Mouse (Mus musculus) common myeloid progenitor, adult 5-6 weeks (primary cell): ENCODE data around the gene Osbpl7. TPM values are rescaled to one million over a fixed set of nuclear protein-coding genes. Genes with fewer than 3 reads are reported as not detected.

ENCODE experiments used
- ATAC-seq: replicated peaks from 2 replicates; pipeline ENCODE4 v1.8.0; 2016; ENCODE audit warnings: low read depth, mild to moderate bottlenecking, moderate TSS enrichment, inconsistent platforms; ENCODE audit not compliant: poor library complexity, severe bottlenecking
- total RNA-seq: library from RNA; stranded (forward); fragments of 200-1000, 187-1606 nt; gene quantifications from 2 replicates; pipeline ENCODE4 v1.2.3, GENCODE M21; 2017

Osbpl7 gene
- 8.2 and 11.1 TPM in 2 replicates for total RNA-seq

DNA sequence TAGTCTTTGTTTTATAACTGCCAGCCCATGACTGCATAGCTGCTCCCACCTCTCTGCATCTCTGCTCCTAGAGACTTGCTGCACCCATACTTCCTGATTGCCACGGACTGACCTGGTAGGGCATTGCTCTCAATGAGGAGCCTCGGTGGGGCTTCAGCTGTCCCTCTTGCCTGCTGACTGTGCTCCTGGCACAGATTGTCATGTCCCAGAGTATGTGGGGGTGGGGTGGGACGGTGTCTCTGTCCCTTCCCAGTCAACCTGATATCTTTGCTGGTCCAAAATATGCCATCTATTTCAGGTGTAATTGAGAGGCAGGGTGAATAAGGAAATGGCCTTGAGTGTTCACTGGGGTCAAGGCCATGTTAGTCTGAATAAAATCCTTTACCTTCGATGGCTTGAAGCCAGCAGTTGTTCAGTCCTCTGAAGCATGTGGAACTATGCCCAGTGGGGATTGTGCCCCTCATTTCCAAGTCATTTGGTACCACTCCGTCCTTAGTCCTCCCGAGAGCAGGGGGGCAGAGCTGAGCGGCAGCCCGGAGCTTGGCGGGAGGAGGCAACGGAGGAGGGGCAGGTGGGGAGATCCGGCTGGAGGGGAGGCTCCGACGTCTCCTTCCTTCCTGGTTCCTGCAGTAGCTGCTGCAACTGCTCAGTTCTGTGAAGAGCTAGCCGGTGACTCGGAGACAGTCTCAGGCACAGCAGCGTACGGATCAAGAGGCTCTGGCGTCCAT lies at the start of gene Osbpl7:
TSS of gene Osbpl7 (plus strand) at position 413 of the 728 bp plus-strand sequence.
- peak; percentile 91 for ATAC-seq

DNA sequence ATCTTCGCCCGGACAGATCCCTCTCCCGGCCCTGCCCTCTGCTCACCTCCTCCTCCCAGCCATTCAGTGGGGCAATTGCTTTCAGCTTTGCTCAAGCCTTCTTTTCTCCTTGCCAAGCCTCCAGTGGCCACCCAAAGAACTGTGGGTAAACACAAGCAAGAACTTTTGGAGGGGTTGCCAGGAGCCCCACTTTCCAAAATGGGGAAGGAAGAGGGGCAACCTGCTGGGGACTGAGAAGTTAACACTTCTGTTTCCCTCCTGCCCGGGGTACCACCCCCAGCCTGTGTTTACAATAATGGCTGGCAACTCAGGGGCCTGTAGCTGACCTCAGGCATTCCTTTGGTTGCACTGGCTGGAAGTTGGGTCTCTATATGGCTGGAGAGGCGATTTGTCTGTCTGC lies 47.3 kb upstream of the Osbpl7 start:
- peak; percentile 40; the same call in 1 of the 2 replicates for ATAC-seq

DNA sequence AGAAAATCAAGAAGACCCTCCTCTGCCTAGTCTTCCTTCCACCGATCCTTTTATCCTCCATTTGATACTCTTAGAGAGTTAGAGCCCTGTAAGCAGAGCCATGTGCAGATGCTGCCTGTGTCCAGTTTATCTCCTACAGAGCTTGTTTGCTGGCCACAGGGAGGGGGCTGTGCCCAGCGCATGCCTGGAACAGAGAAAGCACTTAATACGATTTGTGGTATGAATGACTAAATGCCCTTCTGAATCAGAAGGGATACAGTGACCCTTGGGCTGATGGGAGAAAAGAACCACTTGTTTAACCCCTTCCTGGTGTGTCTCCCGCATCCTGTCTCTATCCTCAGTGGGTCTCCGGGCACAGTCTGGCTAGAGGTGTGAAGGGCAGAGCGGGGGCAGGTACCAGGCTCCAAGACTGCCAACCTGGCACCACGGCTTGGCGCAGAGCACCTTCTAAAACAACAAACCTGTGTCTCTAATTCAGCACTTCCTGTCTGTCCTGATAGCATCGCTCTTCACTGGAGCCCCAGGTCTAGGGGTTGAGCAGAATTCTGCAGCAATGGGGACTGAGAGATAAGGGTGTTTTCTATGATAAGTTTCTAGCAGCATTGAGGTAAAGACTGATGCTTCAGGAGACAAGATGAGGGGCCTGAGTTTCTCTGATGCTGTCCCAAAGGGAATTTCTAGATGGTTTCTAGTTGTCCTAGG lies 43.2 kb upstream of the Osbpl7 start:
- no peak for ATAC-seq

DNA sequence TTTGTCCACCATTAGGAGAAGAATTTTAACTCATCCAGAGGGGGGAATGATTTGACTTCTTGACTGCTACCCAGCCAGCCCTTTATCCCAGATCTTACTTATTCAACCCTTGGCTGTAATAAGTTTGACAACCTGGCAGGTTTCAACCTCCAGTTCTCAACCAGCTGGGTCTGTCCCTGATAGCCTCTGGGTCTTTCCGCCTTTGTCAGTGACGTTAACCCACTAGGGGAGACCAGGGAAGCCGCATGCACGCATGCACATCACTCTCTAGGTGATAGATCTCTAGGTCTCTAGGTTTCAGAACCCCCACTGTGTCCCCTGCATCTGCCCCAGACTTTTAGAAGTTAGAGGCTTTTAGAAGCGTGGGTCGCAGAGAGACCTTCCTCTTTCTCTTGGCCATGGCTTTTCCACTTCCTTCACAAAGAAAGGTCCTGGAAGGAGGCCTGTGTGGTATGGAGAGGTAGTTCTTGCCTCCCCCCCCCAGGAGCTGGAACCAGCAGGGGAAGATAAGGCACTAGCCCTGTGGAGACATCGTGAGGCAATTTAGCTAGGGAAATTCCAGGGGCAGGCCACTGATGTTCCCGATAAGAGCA lies 41.1 kb upstream of the Osbpl7 start:
- 0 out of 2 replicates have a peak, but pooled peaks have one; percentile 18 for ATAC-seq

DNA sequence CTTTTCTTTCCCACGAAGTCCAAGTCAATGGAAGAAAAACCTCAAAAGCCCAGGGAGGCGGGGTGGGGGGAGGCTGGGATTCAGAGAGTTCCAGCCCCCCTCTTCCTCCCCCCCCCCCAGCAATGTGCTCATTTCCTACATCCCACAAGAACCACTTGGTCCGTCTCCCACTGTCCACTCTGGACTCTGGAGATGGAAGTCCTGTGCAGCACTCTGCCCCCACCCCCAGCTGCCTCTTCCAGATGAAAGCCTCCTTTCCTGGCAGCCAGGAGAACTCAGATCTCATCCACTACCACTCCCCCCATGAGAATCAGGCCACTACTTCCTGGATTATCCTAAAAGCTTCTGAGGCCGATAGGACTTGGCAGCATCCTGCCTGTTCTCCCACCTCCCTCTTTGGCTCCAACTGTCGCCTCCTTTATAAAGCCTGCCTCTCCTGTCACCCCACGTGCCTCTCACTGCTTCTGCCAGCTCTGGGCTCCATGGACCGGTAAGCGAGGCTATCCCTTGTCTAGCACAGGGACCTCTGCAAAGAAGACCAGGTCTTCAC lies 37.2 kb upstream of the Osbpl7 start, which contains the start of gene Sp6:
TSS of gene Sp6 (plus strand) at position 274 of the 550 bp plus-strand sequence.
- ATAC-seq, result no peak

GRCm38 (mm10) chr11:97017696-97018582 lies 32.5 kb upstream of the Osbpl7 start:
- no peak for ATAC-seq

- no peak for ATAC-seq
These were observed 31.7 kb upstream of the Osbpl7 start for GRCm38 (mm10) chr11:97018583-97019344.

DNA sequence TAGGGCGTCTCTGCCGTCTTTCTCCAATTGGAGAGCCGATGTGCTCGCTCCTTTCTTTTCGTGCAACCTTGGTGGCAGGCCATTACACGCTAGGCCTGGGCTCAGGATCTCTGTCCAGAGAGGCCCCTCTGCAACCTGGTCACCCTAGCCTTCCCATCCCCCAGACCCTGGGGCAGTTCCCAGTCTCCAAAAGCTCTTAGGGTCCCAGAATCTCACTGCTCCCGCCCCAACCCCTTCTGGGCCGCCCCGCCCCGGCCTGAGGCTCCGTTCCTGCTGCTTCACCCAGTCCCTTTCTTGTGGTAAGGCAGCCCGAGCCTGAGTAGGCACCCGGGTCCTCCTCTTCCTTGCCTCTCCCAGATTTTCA lies 31.1 kb upstream of the Osbpl7 start:
- ATAC-seq, result no peak

DNA sequence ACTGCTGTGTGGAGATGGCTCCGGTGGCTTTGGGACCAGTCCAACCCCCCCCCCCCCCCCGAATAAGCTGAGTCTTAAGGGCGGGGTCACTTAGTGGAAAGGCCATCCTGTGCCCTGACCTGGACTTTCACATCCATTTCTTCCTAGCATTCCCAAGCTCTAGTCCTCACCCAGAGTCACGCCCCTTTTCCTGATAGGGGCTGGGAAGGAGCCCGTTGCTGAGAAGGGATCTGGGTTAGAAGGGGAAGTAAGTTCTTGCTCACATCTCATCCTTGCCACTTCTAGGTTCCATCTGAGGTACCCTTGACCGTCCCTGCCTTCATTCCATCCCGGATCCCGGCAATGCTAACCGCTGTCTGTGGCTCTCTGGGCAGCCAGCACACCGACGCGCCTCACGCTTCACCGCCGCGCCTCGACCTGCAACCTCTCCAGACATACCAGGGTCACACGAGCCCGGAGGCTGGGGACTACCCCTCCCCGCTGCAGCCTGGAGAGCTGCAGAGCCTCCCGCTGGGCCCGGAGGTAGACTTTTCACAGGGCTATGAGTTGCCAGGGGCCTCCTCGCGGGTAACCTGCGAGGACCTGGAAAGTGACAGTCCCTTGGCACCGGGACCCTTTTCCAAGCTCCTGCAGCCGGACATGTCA lies 29.2 kb upstream of the Osbpl7 start:
- ATAC-seq, result no peak

DNA sequence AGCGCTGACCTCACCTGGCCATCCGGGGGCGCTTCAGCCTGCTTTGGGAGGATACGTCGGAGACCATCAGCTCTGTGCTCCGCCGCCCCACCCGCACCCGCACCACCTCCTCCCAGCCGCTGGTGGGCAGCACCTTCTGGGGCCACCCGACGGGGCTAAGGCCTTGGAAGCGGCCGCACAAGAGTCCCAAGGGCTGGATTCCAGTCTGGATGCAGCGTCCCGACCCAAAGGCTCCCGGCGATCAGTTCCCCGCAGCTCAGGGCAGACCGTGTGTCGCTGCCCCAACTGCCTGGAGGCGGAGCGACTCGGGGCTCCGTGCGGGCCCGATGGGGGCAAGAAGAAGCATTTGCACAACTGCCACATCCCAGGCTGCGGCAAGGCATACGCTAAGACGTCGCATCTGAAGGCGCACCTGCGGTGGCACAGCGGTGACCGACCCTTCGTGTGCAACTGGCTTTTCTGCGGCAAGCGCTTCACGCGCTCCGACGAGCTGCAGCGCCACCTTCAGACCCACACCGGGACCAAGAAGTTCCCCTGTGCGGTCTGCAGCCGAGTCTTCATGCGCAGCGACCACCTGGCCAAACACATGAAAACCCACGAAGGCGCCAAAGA lies 28.4 kb upstream of the Osbpl7 start:
- ATAC-seq, result peak; percentile 45

DNA sequence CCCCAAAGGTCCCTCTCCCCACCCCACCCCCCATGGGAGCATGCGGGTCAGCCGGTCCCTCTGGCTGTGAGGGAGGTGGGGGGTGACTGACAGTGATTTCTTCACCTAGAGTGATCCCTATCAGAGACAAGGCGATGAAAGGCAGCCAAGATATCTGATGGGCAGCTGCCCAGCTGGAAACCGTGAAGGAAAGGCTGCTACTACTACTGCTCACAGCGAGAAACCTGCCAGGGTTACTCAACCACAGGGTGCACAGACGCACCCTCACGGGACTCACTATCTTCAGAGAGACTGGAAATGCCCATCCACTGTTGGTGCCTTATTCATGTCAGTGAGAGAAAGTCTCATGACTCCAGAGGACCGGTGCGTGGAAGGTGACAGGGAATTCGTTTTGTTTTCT lies 25.5 kb upstream of the Osbpl7 start:
- no peak for ATAC-seq

DNA sequence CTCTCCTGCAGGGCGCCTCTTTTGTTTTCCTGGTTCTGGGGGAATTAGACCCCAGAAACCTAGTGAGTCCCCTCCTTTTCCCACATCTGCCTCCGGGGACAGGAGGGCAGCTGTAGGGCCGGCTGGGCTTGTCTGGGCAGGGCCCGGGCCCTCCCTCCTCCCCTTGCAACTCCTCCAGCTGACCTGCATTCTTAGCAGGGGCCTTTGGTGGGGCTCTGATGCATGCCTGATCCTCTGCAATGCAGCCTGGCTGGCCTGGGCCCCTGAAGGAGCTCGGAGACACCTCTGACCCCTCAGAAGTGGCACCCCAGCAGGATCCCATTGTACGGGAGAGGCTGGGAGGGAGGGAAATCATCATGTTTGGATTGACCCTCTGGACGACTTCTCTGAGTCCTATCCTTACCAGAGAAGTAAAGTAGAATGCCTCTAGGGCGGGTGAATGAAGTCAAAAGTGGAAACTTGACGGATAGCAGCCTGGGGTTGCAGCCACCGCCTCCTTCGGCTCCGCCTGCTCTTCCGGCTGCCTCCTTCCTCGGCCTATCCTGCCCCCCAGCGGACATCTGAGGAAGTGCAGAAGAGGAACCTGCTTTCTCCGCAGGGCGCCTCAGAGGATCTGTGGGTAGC lies 24.6 kb upstream of the Osbpl7 start:
- peak; percentile 78 for ATAC-seq

DNA sequence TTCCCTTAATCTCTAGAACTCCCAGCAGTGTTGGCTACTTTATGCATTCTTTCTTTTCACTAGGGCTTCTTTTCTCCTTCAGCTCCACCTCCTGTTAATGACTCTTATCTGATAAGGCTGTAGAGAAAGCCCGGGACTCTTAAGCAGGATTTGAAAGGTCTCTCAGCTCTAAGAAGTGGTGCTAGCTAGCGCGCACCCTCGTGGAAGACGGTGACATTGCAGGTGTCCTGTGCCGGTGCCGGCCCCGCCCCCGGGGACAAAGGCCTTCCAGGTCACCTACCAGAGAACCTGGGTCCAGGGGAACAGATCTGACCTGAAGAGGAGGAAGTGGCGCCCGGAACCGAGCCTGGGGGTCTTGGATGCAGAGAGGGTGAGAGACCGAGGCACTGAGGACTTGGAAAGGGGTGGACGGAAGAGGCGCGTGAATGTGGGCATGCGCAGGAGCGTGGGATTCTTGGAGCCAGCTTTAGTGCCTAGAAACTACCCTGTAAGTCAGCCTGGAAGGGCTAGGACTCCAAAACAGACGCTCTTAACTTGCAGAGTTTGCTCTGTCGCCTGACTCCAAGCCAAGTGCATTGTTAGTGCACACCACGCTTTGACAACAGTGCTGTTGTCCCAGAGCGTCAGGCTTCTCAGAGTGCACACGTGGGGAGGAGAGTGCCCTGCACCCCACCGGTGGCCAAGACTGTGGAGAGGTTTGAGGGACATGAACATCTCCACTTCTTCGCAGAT lies 20.6 kb upstream of the Osbpl7 start, which contains the start of gene Scrn2:
TSS of gene Scrn2 (plus strand) at position 253 of the 732 bp plus-strand sequence.
- ATAC-seq, result peak; percentile 83

GRCm38 (mm10) chr11:97030426-97030825 lies 20.0 kb upstream of the Osbpl7 start:
- no peak for ATAC-seq

DNA sequence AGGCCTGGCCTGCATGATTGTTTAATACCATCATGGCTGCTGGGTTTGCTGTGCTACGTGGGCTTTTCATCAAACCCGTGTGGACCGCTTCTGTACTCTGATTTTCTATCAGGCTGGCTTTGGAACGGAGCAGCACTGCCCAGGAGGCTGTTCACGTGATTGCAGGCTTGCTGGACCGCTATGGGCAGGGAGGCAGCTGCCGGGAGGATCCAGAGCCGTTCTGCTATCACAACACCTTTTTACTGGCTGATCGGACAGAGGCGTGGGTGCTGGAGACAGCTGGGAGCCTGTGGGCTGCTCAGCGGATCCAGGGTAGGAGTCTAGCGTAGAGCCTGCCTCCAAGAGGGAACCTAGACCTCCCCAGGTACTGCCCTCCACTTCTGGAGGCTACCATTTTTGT lies 18.5 kb upstream of the Osbpl7 start:
- ATAC-seq, result no peak

DNA sequence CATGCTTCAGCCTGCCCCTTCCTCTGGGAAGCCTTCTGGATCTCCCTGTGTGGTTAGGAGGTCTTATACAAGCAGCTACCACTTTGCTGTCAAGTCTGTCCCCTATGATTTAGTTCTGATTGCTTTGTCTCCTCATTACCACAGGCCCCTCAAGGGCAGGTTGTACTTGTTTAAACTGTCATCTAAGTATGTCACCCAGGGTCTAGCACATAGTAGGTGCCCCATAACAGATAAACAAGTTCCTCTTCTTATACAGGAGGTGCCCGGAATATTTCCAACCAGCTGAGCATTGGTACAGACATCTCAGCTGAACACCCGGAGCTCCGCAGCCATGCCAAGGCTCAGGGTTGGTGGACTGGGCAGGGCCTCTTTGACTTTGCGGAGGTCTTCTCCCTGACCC lies 17.9 kb upstream of the Osbpl7 start:
- ATAC-seq, result no peak

- ATAC-seq, result no peak
These were observed 16.6 kb upstream of the Osbpl7 start for GRCm38 (mm10) chr11:97033781-97034180.
